Mouse (Mus musculus): ENCODE data around the gene Slc30a1.

GRCm38 (mm10) chr1:191952733-191953335 lies 46.3 kb downstream of the Slc30a1 start:
- TF ChIP-seq CTCF (IDR thresholded peaks at IDR 0.05; ENCODE audit: extremely low read depth, insufficient read length, insufficient replicate concordance, low read depth, low read length) (no peak), POLR2A (IDR thresholded peaks at IDR 0.05; ENCODE audit: low read depth, low read length) (no peak)

Data from small intestine, adult 2 months (tissue).